Mouse (Mus musculus) liver, embryonic 16.5 days (tissue): ENCODE data around the gene Gm20721. TPM values are rescaled to one million over a fixed set of nuclear protein-coding genes. Genes with fewer than 3 reads are reported as not detected.

Source experiments
- ATAC-seq: fragments of 200-750 bp; cut with Nextera tagmentation; 2 replicates; pipeline ENCODE4 v1.8.0; 2017; ENCODE audit warnings: low read depth, mild to moderate bottlenecking, moderate number of reproducible peaks, moderate library complexity
- H3K27ac ChIP-seq: fragments of 300-500 bp; sonication (generic); 2 replicates; pipeline ENCODE4 v1.5.1; 2014; ENCODE audit warnings: mild to moderate bottlenecking, low read length
- H3K27me3 ChIP-seq: fragments of 300-500 bp; sonication (generic); 2 replicates; pipeline ENCODE4 v1.6.1; 2014; ENCODE audit warnings: low read depth, low read length, mixed read lengths; ENCODE audit not compliant: control insufficient read depth, insufficient read depth
- H3K36me3 ChIP-seq: fragments of 300-500 bp; sonication (generic); 2 replicates; pipeline ENCODE4 v1.6.1; 2014; ENCODE audit warnings: mild to moderate bottlenecking; ENCODE audit not compliant: control insufficient read depth, insufficient read depth
- H3K4me1 ChIP-seq: fragments of 300-500 bp; sonication (generic); 2 replicates; pipeline ENCODE4 v1.6.1; 2014; ENCODE audit warnings: low read depth, low read length, mixed read lengths; ENCODE audit not compliant: control insufficient read depth
- H3K4me2 ChIP-seq: fragments of 300-500 bp; sonication (generic); 2 replicates; pipeline ENCODE4 v1.6.1; 2014; ENCODE audit warnings: low read depth, low read length, mixed read lengths
- H3K4me3 ChIP-seq: fragments of 300-500 bp; sonication (generic); 2 replicates; pipeline ENCODE4 v1.5.1; 2014; ENCODE audit warnings: low read depth, mild to moderate bottlenecking, low read length
- H3K9ac ChIP-seq: fragments of 300-500 bp; sonication (generic); 2 replicates; pipeline ENCODE4 v1.6.1; 2014; ENCODE audit warnings: low read depth, low read length
- H3K9me3 ChIP-seq: fragments of 300-500 bp; sonication (generic); replicated peaks from 2 replicates; pipeline ENCODE4 v1.6.1; 2016; ENCODE audit warnings: low read length; ENCODE audit not compliant: control insufficient read depth
- WGBS: fragments of 180-500 bp; shearing (Covaris S2); extraction: QIAGEN DNeasy Blood & Tissue Kit; methylation state at CpG from one replicate; pipeline ENCODE4 v1.1.7; 2014; ENCODE audit not compliant: insufficient replicate concordance; 5-methylcytosine and 5-hydroxymethylcytosine counted together
- polyA plus RNA-seq: library from polyadenylated mRNA; unstranded; fragments of >200 nt; fragmentation: Nextera tagmentation; extraction: Ambion mirVana; gene quantifications from 2 replicates; pipeline ENCODE4 v1.2.1, GENCODE M21; 2015

Gene Gm20721
- polyA plus RNA-seq, 1 experiment from 2014 or later: 34.8 TPM

- Histone ChIP-seq H3K36me3 (no peaks in the 10 kb centered on the region), H3K9me3 (peaks cover 2% of the 10 kb centered on the region; the same call in 1 of the 2 replicates), H3K4me3 (no peak overlapping the region), H3K4me2 (no peak overlapping the region), H3K9ac (no peak overlapping the region), H3K4me1 (no peaks in the 10 kb centered on the region), H3K27me3 (peaks cover 9% of the 10 kb centered on the region), H3K27ac (no peak overlapping the region)
- 48% methylated on average over 5 of the region's 5 CpGs for WGBS
- peak; percentile 45 for ATAC-seq
Observed at GRCm38 (mm10) chr2:174305646-174306045, 40.9 kb downstream of the Gm20721 start.

GRCm38 (mm10) chr2:174302526-174302925, 44.0 kb downstream of the Gm20721 start:
- WGBS: 57% methylated on average over 6 of the region's 6 CpGs
- Histone ChIP-seq H3K4me3 (no peak overlapping the region), H3K4me1 (peaks cover 3% of the 10 kb centered on the region), H3K36me3 (no peaks in the 10 kb centered on the region), H3K27me3 (peaks cover 38% of the 10 kb centered on the region), H3K27ac (no peak overlapping the region), H3K9me3 (peaks cover 26% of the 10 kb centered on the region), H3K4me2 (no peak overlapping the region), H3K9ac (no peak overlapping the region)
- ATAC-seq: no peak

- H3K9ac ChIP-seq: no peak overlapping the region
- peaks cover 8% of the 10 kb centered on the region for H3K4me1 ChIP-seq
- H3K27me3 ChIP-seq: peaks cover 40% of the 10 kb centered on the region
- H3K27ac ChIP-seq: no peak overlapping the region
- peak overlapping the region; percentile 17; the same call in 1 of the 2 replicates for H3K4me3 ChIP-seq
- no peaks in the 10 kb centered on the region for H3K36me3 ChIP-seq
- peak overlapping the region; percentile 27; the same call in 1 of the 2 replicates for H3K4me2 ChIP-seq
- H3K9me3 ChIP-seq: peaks cover 26% of the 10 kb centered on the region
- 50% methylated on average over 22 of the region's 22 CpGs for WGBS
- ATAC-seq: no peak
Observed at GRCm38 (mm10) chr2:174300666-174301065, 45.8 kb downstream of the Gm20721 start.

GRCm38 (mm10) chr2:174300186-174300585, 46.3 kb downstream of the Gm20721 start:
- ATAC-seq: no peak
- 46% methylated on average over 26 of the region's 27 CpGs for WGBS
- Histone ChIP-seq H3K36me3 (no peaks in the 10 kb centered on the region), H3K9me3 (peaks cover 26% of the 10 kb centered on the region), H3K4me1 (peaks cover 8% of the 10 kb centered on the region), H3K4me2 (peak overlapping the region; percentile 27; the same call in 1 of the 2 replicates), H3K4me3 (peak overlapping the region; percentile 17), H3K27ac (no peak overlapping the region), H3K9ac (no peak overlapping the region), H3K27me3 (peaks cover 40% of the 10 kb centered on the region)

- H3K4me3 ChIP-seq: peak overlapping the region; percentile 24
- peaks cover 40% of the 10 kb centered on the region for H3K27me3 ChIP-seq
- H3K9me3 ChIP-seq: peaks cover 26% of the 10 kb centered on the region
- ATAC-seq: no peak
- 37% methylated on average over 34 of the region's 34 CpGs for WGBS
- peak overlapping the region; percentile 27; the same call in 1 of the 2 replicates for H3K4me2 ChIP-seq
- no peaks in the 10 kb centered on the region for H3K36me3 ChIP-seq
- no peak overlapping the region for H3K27ac ChIP-seq
- no peak overlapping the region for H3K9ac ChIP-seq
- peaks cover 8% of the 10 kb centered on the region for H3K4me1 ChIP-seq
Observed at GRCm38 (mm10) chr2:174299771-174300160, 46.7 kb downstream of the Gm20721 start.

GRCm38 (mm10) chr2:174299091-174299770, 47.3 kb downstream of the Gm20721 start:
- H3K4me3 ChIP-seq: peak overlapping the region; percentile 24; the same call in 1 of the 2 replicates
- H3K9ac ChIP-seq: no peak overlapping the region
- peaks cover 26% of the 10 kb centered on the region for H3K9me3 ChIP-seq
- H3K36me3 ChIP-seq: no peaks in the 10 kb centered on the region
- H3K27ac ChIP-seq: no peak overlapping the region
- 41% methylated on average over 48 of the region's 48 CpGs for WGBS
- H3K4me2 ChIP-seq: peak overlapping the region; percentile 84; the same call in 1 of the 2 replicates
- H3K4me1 ChIP-seq: peaks cover 8% of the 10 kb centered on the region
- peaks cover 40% of the 10 kb centered on the region for H3K27me3 ChIP-seq
- no peak for ATAC-seq

GRCm38 (mm10) chr2:174298471-174298870, 48.0 kb downstream of the Gm20721 start:
- 39% methylated on average over 33 of the region's 33 CpGs for WGBS
- peaks cover 40% of the 10 kb centered on the region for H3K27me3 ChIP-seq
- no peak for ATAC-seq
- peaks cover 8% of the 10 kb centered on the region for H3K4me1 ChIP-seq
- no peak overlapping the region for H3K27ac ChIP-seq
- peak overlapping the region; percentile 84; the same call in 1 of the 2 replicates for H3K4me2 ChIP-seq
- no peak overlapping the region for H3K9ac ChIP-seq
- no peaks in the 10 kb centered on the region for H3K36me3 ChIP-seq
- H3K4me3 ChIP-seq: peak overlapping the region; percentile 22
- H3K9me3 ChIP-seq: peaks cover 26% of the 10 kb centered on the region

GRCm38 (mm10) chr2:174297851-174298250, 48.7 kb downstream of the Gm20721 start:
- no peak overlapping the region for H3K27ac ChIP-seq
- no peak for ATAC-seq
- H3K4me3 ChIP-seq: peak overlapping the region; percentile 63; the same call in 1 of the 2 replicates
- 48% methylated on average over 19 of the region's 19 CpGs for WGBS
- H3K27me3 ChIP-seq: peaks cover 40% of the 10 kb centered on the region
- H3K4me1 ChIP-seq: peaks cover 8% of the 10 kb centered on the region
- H3K9ac ChIP-seq: no peak overlapping the region
- peaks cover 26% of the 10 kb centered on the region for H3K9me3 ChIP-seq
- H3K4me2 ChIP-seq: peak overlapping the region; percentile 84
- H3K36me3 ChIP-seq: no peaks in the 10 kb centered on the region

- peak overlapping the region; percentile 84 for H3K4me2 ChIP-seq
- H3K27ac ChIP-seq: no peak overlapping the region
- peak; percentile 53 for ATAC-seq
- H3K4me3 ChIP-seq: peak overlapping the region; percentile 63
- peaks cover 26% of the 10 kb centered on the region for H3K9me3 ChIP-seq
- peaks cover 40% of the 10 kb centered on the region for H3K27me3 ChIP-seq
- H3K36me3 ChIP-seq: no peaks in the 10 kb centered on the region
- peaks cover 8% of the 10 kb centered on the region for H3K4me1 ChIP-seq
- WGBS: 41% methylated on average over 29 of the region's 29 CpGs
- 0 out of 2 replicates have a peak overlapping the region, but pooled peaks have one; percentile 8 for H3K9ac ChIP-seq
Observed at GRCm38 (mm10) chr2:174297086-174297571, 49.4 kb downstream of the Gm20721 start.
